8 mouse cellular contexts compared by ENCODE assay signal in genomic region chr17:43077540-43077939, GRCm38 (mm10).
DNase-seq lines count a peak whose midpoint lies in the region; ATAC-seq and TF ChIP-seq lines count a peak whose summit lies in the region.

No protein-coding gene starts in this region.

- no peak for TF ChIP-seq CTCF in lung, postnatal 0 days (IDR thresholded peaks at IDR 0.05)
- no peak for TF ChIP-seq CTCF in liver, embryonic 14.5 days (IDR thresholded peaks at IDR 0.05; ENCODE audit: low read depth)

- H3K9me3 ChIP-seq in lung, postnatal 0 days (ENCODE audit: low read length): no peaks in the 10 kb centered on the region
- no peaks in the 10 kb centered on the region for H3K9me3 ChIP-seq in liver, embryonic 14.5 days (ENCODE audit: control insufficient read depth, low read length)

- no peaks in the 10 kb centered on the region for H3K36me3 ChIP-seq in lung, postnatal 0 days (ENCODE audit: insufficient read depth, low read length)
- peaks cover 2% of the 10 kb centered on the region; the same call in 1 of the 2 replicates for H3K36me3 ChIP-seq in liver, embryonic 14.5 days (replicated peaks; ENCODE audit: control insufficient read depth, insufficient read depth, low read depth)

- no peak for ATAC-seq in lung, postnatal 0 days
- ATAC-seq in liver, embryonic 14.5 days (ENCODE audit: insufficient read depth): peak; percentile 70
- ATAC-seq in megakaryocyte, adult 5-6 weeks (ENCODE audit: poor library complexity, severe bottlenecking): no peak

- intact Hi-C loops in heart, postnatal 10 days (cut with DNase I): no loop called here

- 56% methylated on average over 4 of the region's 4 CpGs for WGBS in lung, postnatal 0 days
- 34% methylated on average over 4 of the region's 4 CpGs for WGBS in liver, embryonic 14.5 days (ENCODE audit: insufficient replicate concordance)

- H3K27ac ChIP-seq in lung, postnatal 0 days (ENCODE audit: low read length): peak overlapping the region; percentile 66
- peak overlapping the region; percentile 60 for H3K27ac ChIP-seq in liver, embryonic 14.5 days

- DNase-seq in lung, postnatal 0 days (ENCODE audit: low spot score): no peak
- DNase-seq in lung, postnatal 10 days: no peak
- peak; percentile 16 to 24 for DNase-seq in heart, postnatal 10 days
- no peak for DNase-seq in liver, embryonic 14.5 days (ENCODE audit: low read depth in 3 of 3, low spot score in 3 of 3)
- no peak for DNase-seq in ovary, adult 18-20 months (ENCODE audit: low spot score)
- DNase-seq in frontal cortex, postnatal 25 days (ENCODE audit: low spot score in 2 of 2): no peak
- DNase-seq in gastrocnemius, adult 8-10 months (ENCODE audit: low spot score in 2 of 2): no peak

- H3K4me3 ChIP-seq in lung, postnatal 0 days (ENCODE audit: low read depth, low read length): no peak overlapping the region
- peak overlapping the region in 1 of 2 experiments; percentile 29; a peak in 2 of 4 replicates for H3K4me3 ChIP-seq in liver, embryonic 14.5 days (ENCODE audit: insufficient read depth in 1 of 2, low read depth in 2 of 2, low read length in 2 of 2)

- H3K4me1 ChIP-seq in lung, postnatal 0 days (ENCODE audit: insufficient read depth, low read depth, low read length): peaks cover 11% of the 10 kb centered on the region; the same call in 1 of the 2 replicates
- H3K4me1 ChIP-seq in liver, embryonic 14.5 days (replicated peaks; ENCODE audit: control insufficient read depth in 2 of 2, insufficient read depth in 2 of 2, low read length in 1 of 2): peaks cover 34 to 40% of the 10 kb centered on the region in 2 experiments

- H3K9ac ChIP-seq in lung, postnatal 0 days (replicated peaks; ENCODE audit: low read depth): 0 out of 2 replicates have a peak overlapping the region, but pooled peaks have one; percentile 19
- peak overlapping the region; percentile 46 for H3K9ac ChIP-seq in liver, embryonic 14.5 days (replicated peaks)

- no peak for TF ChIP-seq EP300 in lung, postnatal 0 days (IDR thresholded peaks at IDR 0.05)
- no peak for TF ChIP-seq EP300 in liver, embryonic 14.5 days (IDR thresholded peaks at IDR 0.05; ENCODE audit: low read depth)

- H3K4me2 ChIP-seq in lung, postnatal 0 days (replicated peaks; ENCODE audit: low read depth, low read length): peak overlapping the region; percentile 33; the same call in 1 of the 2 replicates
- H3K4me2 ChIP-seq in liver, embryonic 14.5 days (ENCODE audit: low read depth): peak overlapping the region; percentile 52

- no peaks in the 10 kb centered on the region for H3K27me3 ChIP-seq in lung, postnatal 0 days (replicated peaks; ENCODE audit: insufficient read depth, low read length)
- H3K27me3 ChIP-seq in liver, embryonic 14.5 days (ENCODE audit: control insufficient read depth, insufficient read depth, low read length): no peaks in the 10 kb centered on the region

Comparison
In these comparisons a context has a peak if more than half of its experiments do, and no peak if none do; other contexts are left out.
1. DNase-seq: peak in heart, postnatal 10 days (2 of 2); none in lung, postnatal 0 days (single experiment), lung, postnatal 10 days (single experiment), liver, embryonic 14.5 days (0 of 3), ovary, adult 18-20 months (single experiment), frontal cortex, postnatal 25 days (0 of 2) and gastrocnemius, adult 8-10 months (0 of 2).